Mouse (Mus musculus): ENCODE measurements around the gene Dpf2.
A peak's percentile ranks its signal among the peaks of the same experiment; 100 is the strongest.

GRCm38 (mm10) chr19:5877618-5878361, 35.0 kb downstream of the Dpf2 start, which contains the start of gene Slc25a45:
- TF ChIP-seq POLR2A (IDR thresholded peaks at IDR 0.05; ENCODE audit: borderline replicate concordance, extremely low read depth, insufficient read depth, insufficient read length, poor library complexity, severe bottlenecking) (no peak), CTCF (IDR thresholded peaks at IDR 0.05; ENCODE audit: borderline replicate concordance, extremely low read depth, insufficient read depth, insufficient read length) (peak; percentile 80)
